In the genomic region with DNA sequence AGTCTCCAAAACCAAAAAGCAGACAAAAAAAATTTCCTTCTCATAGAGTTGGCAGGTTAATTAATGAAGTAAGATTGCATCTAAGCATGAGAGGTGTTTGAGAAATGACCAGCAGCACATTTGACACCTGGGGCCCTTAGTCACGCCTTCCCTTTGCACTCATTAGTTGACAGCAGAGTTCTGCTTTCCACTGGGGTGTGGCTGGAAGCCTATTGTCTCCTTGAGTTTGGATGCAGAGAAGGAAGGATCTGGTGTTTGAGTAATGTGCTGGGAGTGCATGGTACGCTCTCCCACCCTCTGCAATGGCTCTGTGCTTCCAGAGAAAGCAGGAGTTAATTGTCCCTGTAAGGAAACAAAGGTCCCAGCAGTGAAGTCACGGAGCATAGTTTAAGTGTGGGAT, we compare ENCODE assay signal across 18 mouse cellular contexts. TPM values are rescaled to one million over a fixed set of nuclear protein-coding genes. Genes with fewer than 3 reads are reported as not detected.
DNase-seq lines count a peak whose midpoint lies in the region; ATAC-seq and TF ChIP-seq lines count a peak whose summit lies in the region.
"Had no signal": no experiment of that assay in that cellular context is flagged by ENCODE, and none has a peak within 500 bp of the region (broad histone marks: within the 10 kb centered on the region; RNA-seq: fewer than 3 reads in every experiment).

No protein-coding gene starts in this region.

- H3K4me1 ChIP-seq in heart, embryonic 13.5 days = peaks cover 93% of the 10 kb centered on the region

- intact Hi-C loops in gastrocnemius, adult 2 months (cut with DNase I) = no loop called here
- intact Hi-C loops in gastrocnemius, postnatal 36 days (cut with DNase I) = no loop called here
- intact Hi-C loops in heart, postnatal 36 days (cut with DNase I) = no loop called here

- no peak overlapping the region for H3K4me2 ChIP-seq in heart, embryonic 13.5 days
- H3K4me2 ChIP-seq: embryonic facial prominence, embryonic 13.5 days; forebrain, embryonic 15.5 days; heart, embryonic 11.5 days; hindbrain, embryonic 13.5 days had no signal

- WGBS in heart, embryonic 13.5 days = 91% methylated on average over 3 of the region's 3 CpGs

- no peak overlapping the region for H3K9ac ChIP-seq in heart, embryonic 13.5 days
- H3K9ac ChIP-seq: embryonic facial prominence, embryonic 13.5 days; forebrain, embryonic 15.5 days; hindbrain, embryonic 13.5 days had no signal

- H3K36me3 ChIP-seq in heart, embryonic 13.5 days = peaks cover 51% of the 10 kb centered on the region

- no peak for ATAC-seq in heart, embryonic 13.5 days (ENCODE audit: extremely low read depth, insufficient number of reproducible peaks, low FRiP score, low TSS enrichment)
- ATAC-seq: forebrain, embryonic 15.5 days; hindbrain, postnatal 0 days had no signal

- H3K9me3 ChIP-seq in heart, embryonic 13.5 days = no peaks in the 10 kb centered on the region
- H3K9me3 ChIP-seq: embryonic facial prominence, embryonic 13.5 days; forebrain, embryonic 15.5 days; hindbrain, embryonic 13.5 days had no signal

- peak overlapping the region; percentile 94 for H3K27ac ChIP-seq in gastrocnemius, adult 2 months
- H3K27ac ChIP-seq in heart, embryonic 13.5 days (replicated peaks) = peak overlapping the region; percentile 53
- H3K27ac ChIP-seq: embryonic facial prominence, embryonic 13.5 days; forebrain, embryonic 15.5 days; hindbrain, embryonic 13.5 days; hindbrain, postnatal 0 days had no signal

- no peak for DNase-seq in gastrocnemius, adult 2 months
- DNase-seq in gastrocnemius, postnatal 36 days = no peak
- no peak for DNase-seq in heart, postnatal 36 days
- peak; percentile 3 for DNase-seq in thymus, postnatal 4 days
- DNase-seq in thymus, postnatal 25 days = no peak
- DNase-seq in adrenal gland, adult (ENCODE audit: inconsistent age in 2 of 2, low spot score in 1 of 2) = no peak
- DNase-seq in ovary, postnatal 14 days (ENCODE audit: low spot score) = no peak
- DNase-seq: adrenal gland, postnatal 14 days; B cell, adult 2 months; cerebellum, adult 18-20 months; gastrocnemius, postnatal 10 days; kidney, adult 9 months had no signal

- no peaks in the 10 kb centered on the region for H3K27me3 ChIP-seq in heart, embryonic 13.5 days (replicated peaks)
- H3K27me3 ChIP-seq: embryonic facial prominence, embryonic 13.5 days; forebrain, embryonic 15.5 days; hindbrain, embryonic 13.5 days had no signal

- TF ChIP-seq CTCF in gastrocnemius, adult 2 months (IDR thresholded peaks at IDR 0.05) = no peak

- H3K4me3 ChIP-seq in gastrocnemius, adult 2 months = no peak overlapping the region
- H3K4me3 ChIP-seq in heart, embryonic 13.5 days = no peak overlapping the region
- H3K4me3 ChIP-seq: embryonic facial prominence, embryonic 13.5 days; forebrain, embryonic 15.5 days; hindbrain, embryonic 13.5 days had no signal

RNA-seq across cellular contexts. Expression of a gene that starts 5.4 kb away (rescaled TPM):
- total RNA-seq in gastrocnemius, adult 2 months (2021) = 10 to 100 TPM; 24.9 to 25.3 TPM
- total RNA-seq in gastrocnemius, postnatal 36 days (2021) = 10 to 100 TPM; 16.8 to 20.5 TPM
- polyA plus RNA-seq in heart, embryonic 13.5 days (2015; fragmentation: Nextera tagmentation; extraction: Ambion mirVana) = 25.5 and 29.4 TPM in 2 replicates
- total RNA-seq in heart, postnatal 36 days (2021) = 10 to 100 TPM; 56.7 to 73.1 TPM
